In the genomic region with DNA sequence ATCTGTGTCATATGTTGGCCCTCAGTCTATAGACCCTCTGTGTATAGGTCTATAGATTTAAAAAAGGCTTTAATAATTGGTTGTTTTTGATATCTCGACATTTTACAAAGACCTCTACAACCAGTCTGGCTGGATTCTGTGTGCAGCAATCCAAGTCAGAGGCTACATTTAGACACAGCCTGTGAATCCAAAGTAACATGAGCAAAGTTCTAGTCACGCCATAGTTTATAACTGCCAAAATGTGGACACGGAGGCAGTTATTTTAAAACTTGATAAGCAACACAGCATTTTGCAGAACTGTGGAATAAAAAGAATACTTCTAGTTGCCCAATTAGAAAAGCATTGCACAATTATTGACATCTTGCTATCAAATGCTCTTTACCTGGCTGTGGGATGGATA, we compare ENCODE assay signal across 27 mouse cellular contexts.
DNase-seq lines count a peak whose midpoint lies in the region; ATAC-seq and TF ChIP-seq lines count a peak whose summit lies in the region.
"Had no signal": no experiment of that assay in that cellular context is flagged by ENCODE, and none has a peak within 500 bp of the region (broad histone marks: within the 10 kb centered on the region; RNA-seq: fewer than 3 reads in every experiment).

No protein-coding gene starts in this region.

- DNase-seq in frontal cortex, postnatal 14 days (ENCODE audit: low spot score in 2 of 2) = no peak
- no peak for DNase-seq in gastrocnemius, adult 2 months
- DNase-seq in gastrocnemius, postnatal 4 days (ENCODE audit: low spot score in 2 of 2) = no peak
- DNase-seq in right cerebral cortex, adult 18-20 months = peak; percentile 5
- DNase-seq in right cerebral cortex, adult 2 months (ENCODE audit: low spot score in 2 of 2) = no peak
- no peak for DNase-seq in Muller cell, postnatal 12 days (ENCODE audit: inconsistent ontology term)
- DNase-seq: adrenal gland, postnatal 10 days; adrenal gland, postnatal 36 days; cerebellum, adult 11 months; cerebellum, adult 2 months; cerebellum, adult 9-11 months; cerebellum, postnatal 25 days; forebrain, postnatal 0 days; gastrocnemius, postnatal 14 days; heart, adult 2 months; heart, postnatal 14 days; heart, postnatal 4 days had no signal

- no peak for TF ChIP-seq CTCF in gastrocnemius, adult 2 months (IDR thresholded peaks at IDR 0.05)

- ATAC-seq in frontal cortex, adult (ENCODE audit: low TSS enrichment) = peak; percentile 81
- ATAC-seq: forebrain, embryonic 14.5 days; forebrain, postnatal 0 days; hindbrain, postnatal 0 days; inflammation-experienced regulatory T-cells, adult 6 months; Patski had no signal

- peak overlapping the region; percentile 88 for H3K27ac ChIP-seq in gastrocnemius, adult 2 months
- H3K27ac ChIP-seq: embryonic facial prominence, embryonic 12.5 days; embryonic facial prominence, embryonic 15.5 days; heart, adult 2 months; heart, embryonic 10.5 days; heart, embryonic 13.5 days; hindbrain, embryonic 14.5 days; hindbrain, postnatal 0 days had no signal

- intact Hi-C loops in gastrocnemius, adult 2 months (cut with DNase I) = no loop called here

- no peak overlapping the region for H3K4me3 ChIP-seq in gastrocnemius, adult 2 months
- H3K4me3 ChIP-seq: embryonic facial prominence, embryonic 12.5 days; embryonic facial prominence, embryonic 15.5 days; heart, adult 2 months; heart, embryonic 10.5 days; heart, embryonic 13.5 days had no signal
